Mouse (Mus musculus) myocyte (in vitro differentiated cells): ENCODE measurements around the gene Rbms3.

ENCODE experiments used
- CEBPB ChIP-seq: IDR thresholded peaks from 2 replicates; pipeline ENCODE4 v1.6.1; 2011; ENCODE audit warnings: mild to moderate bottlenecking, moderate library complexity; ENCODE audit not compliant: poor library complexity, insufficient read depth, severe bottlenecking
- E2F4 ChIP-seq: IDR thresholded peaks from one replicate; pipeline ENCODE4 v1.6.1; 2011; ENCODE audit warnings: mild to moderate bottlenecking, control low read depth, moderate library complexity; ENCODE audit not compliant: insufficient read depth
- MAX ChIP-seq: IDR thresholded peaks from one replicate; pipeline ENCODE4 v1.6.1; 2011; ENCODE audit warnings: low read depth, mild to moderate bottlenecking, control low read depth
- MYOD1 ChIP-seq, 3 experiments: IDR thresholded peaks; one replicate each; pipeline ENCODE4 v1.6.1; 2011; ENCODE audit warnings: control low read depth in 2 of 3, low read depth in 2 of 3, mild to moderate bottlenecking in 2 of 3, moderate library complexity in 1 of 3; ENCODE audit not compliant: insufficient read length in 2 of 3, control insufficient read depth in 1 of 3
- POLR2A ChIP-seq: IDR thresholded peaks from one replicate; pipeline ENCODE4 v1.6.1; 2011; ENCODE audit warnings: low read depth, mild to moderate bottlenecking, control low read depth, moderate library complexity; ENCODE audit not compliant: insufficient read length
- REST ChIP-seq: IDR thresholded peaks from one replicate; pipeline ENCODE4 v1.6.1; 2011; ENCODE audit warnings: mild to moderate bottlenecking, control low read depth, moderate library complexity; ENCODE audit not compliant: insufficient read depth, insufficient read length
- SRF ChIP-seq: IDR thresholded peaks from one replicate; pipeline ENCODE4 v1.6.1; 2011; ENCODE audit warnings: low read depth; ENCODE audit not compliant: control insufficient read depth, insufficient read length
- TCF12 ChIP-seq: IDR thresholded peaks from one replicate; pipeline ENCODE4 v1.6.1; 2011; ENCODE audit warnings: mild to moderate bottlenecking, control low read depth; ENCODE audit not compliant: poor library complexity, insufficient read depth, severe bottlenecking
- TCF3 ChIP-seq: IDR thresholded peaks from one replicate; pipeline ENCODE4 v1.6.1; 2011; ENCODE audit warnings: low read depth, control low read depth; ENCODE audit not compliant: insufficient read length
- USF1 ChIP-seq: IDR thresholded peaks from one replicate; pipeline ENCODE4 v1.6.1; 2011; ENCODE audit warnings: low read depth, mild to moderate bottlenecking, control low read depth, moderate library complexity

DNA sequence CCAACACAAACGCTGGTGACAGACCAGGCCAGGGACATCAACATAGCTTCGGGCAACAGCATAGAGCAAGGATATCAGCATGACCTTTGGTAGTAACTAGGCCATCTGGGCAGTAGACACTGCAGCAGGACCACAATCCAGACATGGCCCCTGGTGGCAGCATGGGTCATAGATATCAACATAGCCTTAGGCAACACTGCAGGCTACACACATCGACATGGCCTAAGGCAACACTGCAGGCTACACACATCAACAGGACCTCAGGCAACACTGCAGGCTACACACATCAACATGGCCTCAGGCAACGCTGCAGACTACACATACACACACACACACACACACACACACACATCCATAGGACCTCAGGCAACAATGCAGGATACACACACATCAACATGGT lies 261.7 kb downstream of the Rbms3 start:
- no peak for TF ChIP-seq SRF
- TF ChIP-seq USF1, result no peak
- no peak for TF ChIP-seq MYOD1 (IDR thresholded peaks at IDR 0.05; ENCODE audit: control insufficient read depth in 1 of 3, insufficient read length in 2 of 3, low read depth in 2 of 3)
- no peak for TF ChIP-seq POLR2A
- TF ChIP-seq REST, result no peak
- no peak for TF ChIP-seq TCF3
- TF ChIP-seq MAX, result no peak
- no peak for TF ChIP-seq CEBPB
- TF ChIP-seq TCF12, result no peak
- no peak for TF ChIP-seq E2F4
